Mouse (Mus musculus) liver, postnatal 0 days (tissue): Measurements from ENCODE around the gene Pde9a. TPM values are rescaled to one million over a fixed set of nuclear protein-coding genes. Genes with fewer than 3 reads are reported as not detected.

Experiments
- ATAC-seq: fragments of 200-750 bp; cut with Nextera tagmentation; 2 replicates; pipeline ENCODE4 v1.8.0; 2017; ENCODE audit warnings: mild to moderate bottlenecking, moderate library complexity
- DNase-seq: peaks from one replicate; pipeline ENCODE4 v3.0.0-alpha.2; 2016
- H3K27ac ChIP-seq: fragments of 300-500 bp; sonication (generic); 2 replicates; pipeline ENCODE4 v1.5.1; 2014; ENCODE audit warnings: antibody characterized with exemption, moderate library complexity, mild to moderate bottlenecking, low read depth
- H3K27me3 ChIP-seq: fragments of 300-500 bp; sonication (generic); 2 replicates; pipeline ENCODE4 v1.6.1; 2014; ENCODE audit warnings: low read length, control low read depth, mixed read lengths; ENCODE audit not compliant: insufficient read depth
- H3K36me3 ChIP-seq: fragments of 300-500 bp; sonication (generic); replicated peaks from 2 replicates; pipeline ENCODE4 v1.6.1; 2014; ENCODE audit warnings: mild to moderate bottlenecking, control low read depth, low read length, moderate library complexity, mixed read lengths; ENCODE audit not compliant: insufficient read depth
- H3K4me1 ChIP-seq: fragments of 300-500 bp; sonication (generic); 2 replicates; pipeline ENCODE4 v1.6.1; 2014; ENCODE audit warnings: antibody characterized with exemption, mild to moderate bottlenecking, control low read depth; ENCODE audit not compliant: insufficient read depth
- H3K4me2 ChIP-seq: fragments of 300-500 bp; sonication (generic); 2 replicates; pipeline ENCODE4 v1.6.1; 2014; ENCODE audit warnings: low read depth, mild to moderate bottlenecking, low read length, moderate library complexity, mixed read lengths
- H3K4me3 ChIP-seq: fragments of 300-500 bp; sonication (generic); 2 replicates; pipeline ENCODE4 v1.5.1; 2014; ENCODE audit warnings: low read depth, low read length
- H3K9ac ChIP-seq: fragments of 300-500 bp; sonication (generic); replicated peaks from 2 replicates; pipeline ENCODE4 v1.6.1; 2014; ENCODE audit warnings: mild to moderate bottlenecking, moderate library complexity
- H3K9me3 ChIP-seq: fragments of 300-500 bp; sonication (generic); 2 replicates; pipeline ENCODE4 v1.6.1; 2016; ENCODE audit warnings: mild to moderate bottlenecking, control low read depth, low read length, mixed read lengths
- CTCF ChIP-seq: sonication (generic); IDR thresholded peaks from 2 replicates; pipeline ENCODE4 v1.5.1; 2016; ENCODE audit warnings: antibody characterized with exemption, low read depth
- EP300 ChIP-seq: IDR thresholded peaks from 2 replicates; pipeline ENCODE4 v1.6.1; 2016; ENCODE audit warnings: antibody characterized with exemption, low read depth, mild to moderate bottlenecking
- WGBS: fragments of 180-500 bp; shearing (Covaris S2); extraction: QIAGEN DNeasy Blood & Tissue Kit; methylation state at CpG from one replicate; pipeline ENCODE4 v1.1.7; 2014; ENCODE audit not compliant: insufficient replicate concordance; 5-methylcytosine and 5-hydroxymethylcytosine counted together
- polyA plus RNA-seq: library from polyadenylated mRNA; unstranded; fragments of >200 nt; fragmentation: Nextera tagmentation; extraction: Ambion mirVana; gene quantifications from 2 replicates; pipeline ENCODE4 v1.2.1, GENCODE M21; 2015

The Pde9a gene
- polyA plus RNA-seq, 1 experiment from 2014 or later, result 7.6 TPM

- no peak overlapping the region for H3K4me3 ChIP-seq
- H3K27me3 ChIP-seq, result no peaks in the 10 kb centered on the region
- no peak overlapping the region for H3K27ac ChIP-seq
- no peak overlapping the region for H3K4me2 ChIP-seq
- ATAC-seq (peak; percentile 44), DNase-seq (peak; percentile 72)
- H3K4me1 ChIP-seq, result no peaks in the 10 kb centered on the region
- peaks cover 17% of the 10 kb centered on the region for H3K36me3 ChIP-seq
- no peaks in the 10 kb centered on the region for H3K9me3 ChIP-seq
- WGBS, result 2% methylated on average over 2 of the region's 2 CpGs
- no peak overlapping the region for H3K9ac ChIP-seq
- TF ChIP-seq EP300, result no peak
- peak; percentile 95 for TF ChIP-seq CTCF
These were observed 106.4 kb downstream of the Pde9a start for GRCm38 (mm10) chr17:31492416-31492815.

DNA sequence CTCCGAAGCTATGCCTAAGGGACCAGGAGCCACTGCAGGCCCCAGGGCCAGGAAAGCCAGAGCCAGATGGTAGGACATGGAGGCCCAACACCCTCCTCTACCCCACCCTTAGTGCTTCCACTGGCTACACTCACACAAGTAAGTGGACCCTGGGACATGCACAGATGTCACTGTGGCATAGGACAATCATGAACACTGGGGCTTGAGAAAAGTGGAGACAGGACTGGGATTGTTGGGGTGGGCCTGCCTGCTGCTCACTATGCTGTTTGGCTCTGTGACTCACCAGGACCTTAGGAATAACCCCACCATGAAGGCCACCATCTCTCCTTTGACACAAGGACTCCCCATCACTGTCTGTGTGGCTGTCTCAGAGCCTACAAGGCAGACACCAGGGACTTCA, 109.0 kb downstream of the Pde9a start:
- no peak overlapping the region for H3K9ac ChIP-seq
- no peak overlapping the region for H3K4me2 ChIP-seq
- no peaks in the 10 kb centered on the region for H3K27me3 ChIP-seq
- peaks cover 24% of the 10 kb centered on the region for H3K36me3 ChIP-seq
- H3K4me1 ChIP-seq, result no peaks in the 10 kb centered on the region
- no peaks in the 10 kb centered on the region for H3K9me3 ChIP-seq
- ATAC-seq (no peak), DNase-seq (no peak)
- TF ChIP-seq CTCF, result no peak
- no peak for TF ChIP-seq EP300
- H3K4me3 ChIP-seq, result no peak overlapping the region
- WGBS, result 94% methylated on average over 1 of the region's 1 CpGs
- no peak overlapping the region for H3K27ac ChIP-seq

GRCm38 (mm10) chr17:31497726-31498125, 111.7 kb downstream of the Pde9a start:
- H3K27ac ChIP-seq, result no peak overlapping the region
- WGBS, result 84% methylated on average over 6 of the region's 6 CpGs
- no peak overlapping the region for H3K4me2 ChIP-seq
- H3K27me3 ChIP-seq, result no peaks in the 10 kb centered on the region
- no peaks in the 10 kb centered on the region for H3K9me3 ChIP-seq
- ATAC-seq, result no peak
- no peak overlapping the region for H3K4me3 ChIP-seq
- H3K36me3 ChIP-seq, result peaks cover 41% of the 10 kb centered on the region
- H3K4me1 ChIP-seq, result no peaks in the 10 kb centered on the region
- H3K9ac ChIP-seq, result no peak overlapping the region
- TF ChIP-seq EP300 (no peak), CTCF (no peak)
- DNase-seq, result no peak

- no peak overlapping the region for H3K27ac ChIP-seq
- ATAC-seq, result no peak
- TF ChIP-seq CTCF, result no peak
- TF ChIP-seq EP300, result no peak
- no peak for DNase-seq
- H3K4me3 ChIP-seq, result no peak overlapping the region
- no peak overlapping the region for H3K4me2 ChIP-seq
- no peaks in the 10 kb centered on the region for H3K27me3 ChIP-seq
- WGBS, result 89% methylated on average over 12 of the region's 12 CpGs
- H3K9me3 ChIP-seq, result no peaks in the 10 kb centered on the region
- H3K36me3 ChIP-seq, result peaks cover 53% of the 10 kb centered on the region
- no peak overlapping the region for H3K9ac ChIP-seq
- H3K4me1 ChIP-seq, result no peaks in the 10 kb centered on the region
These were observed 113.7 kb downstream of the Pde9a start for GRCm38 (mm10) chr17:31499725-31500124.

DNA sequence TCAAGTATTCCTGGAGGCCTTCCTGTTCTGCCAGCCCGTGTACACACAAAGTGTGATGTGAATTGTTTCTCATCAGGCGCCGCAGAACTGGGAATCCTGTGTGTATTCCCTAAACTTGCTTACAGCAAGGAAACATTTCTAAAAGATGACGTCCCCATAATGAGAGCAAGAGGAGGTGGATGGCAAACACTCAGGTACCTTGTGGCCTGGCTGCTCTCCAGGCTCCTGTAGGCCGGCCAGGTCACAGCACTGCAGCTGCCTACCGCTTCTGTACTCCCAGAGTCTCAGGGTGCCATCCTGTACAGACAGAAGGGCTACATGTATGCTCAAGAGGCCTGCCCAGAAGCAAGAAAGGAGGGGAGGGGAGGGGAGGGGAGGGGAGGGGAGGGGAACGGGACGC, 114.4 kb downstream of the Pde9a start:
- Histone ChIP-seq H3K9ac (no peak overlapping the region), H3K4me1 (no peaks in the 10 kb centered on the region), H3K9me3 (no peaks in the 10 kb centered on the region), H3K4me3 (no peak overlapping the region), H3K36me3 (peaks cover 54% of the 10 kb centered on the region), H3K27ac (no peak overlapping the region), H3K27me3 (no peaks in the 10 kb centered on the region), H3K4me2 (no peak overlapping the region)
- 83% methylated on average over 8 of the region's 8 CpGs for WGBS
- no peak for ATAC-seq
- TF ChIP-seq CTCF (no peak), EP300 (no peak)
- DNase-seq, result no peak

GRCm38 (mm10) chr17:31500908-31501307, 114.9 kb downstream of the Pde9a start:
- 83% methylated on average over 3 of the region's 3 CpGs for WGBS
- Histone ChIP-seq H3K4me1 (no peaks in the 10 kb centered on the region), H3K36me3 (peaks cover 51% of the 10 kb centered on the region), H3K4me2 (no peak overlapping the region), H3K27me3 (no peaks in the 10 kb centered on the region), H3K9ac (no peak overlapping the region), H3K27ac (no peak overlapping the region), H3K4me3 (no peak overlapping the region), H3K9me3 (no peaks in the 10 kb centered on the region)
- ATAC-seq (no peak), DNase-seq (no peak)
- TF ChIP-seq EP300 (no peak), CTCF (peak; percentile 42)
